Mouse (Mus musculus) kidney, embryonic 15.5 days (tissue): ENCODE data around the gene Acat3. TPM values are rescaled to one million over a fixed set of nuclear protein-coding genes. Genes with fewer than 3 reads are reported as not detected.
"Not testable (repeated sequence)": the region's sequence is repeated elsewhere in the genome, so short reads cannot be mapped to it uniquely, and the experiment has no call there.

ENCODE experiments used
- ATAC-seq: fragments of 200-750 bp; cut with Nextera tagmentation; replicated peaks from 2 replicates; pipeline ENCODE4 v1.8.0; 2017; ENCODE audit warnings: moderate TSS enrichment; ENCODE audit not compliant: low FRiP score
- H3K27ac ChIP-seq: fragments of 300-500 bp; sonication (generic); 2 replicates; pipeline ENCODE4 v1.5.1; 2015; ENCODE audit warnings: mild to moderate bottlenecking, inconsistent platforms
- H3K27me3 ChIP-seq: fragments of 300-500 bp; sonication (generic); 2 replicates; pipeline ENCODE4 v1.6.1; 2015; ENCODE audit warnings: inconsistent platforms
- H3K36me3 ChIP-seq: fragments of 300-500 bp; sonication (generic); 2 replicates; pipeline ENCODE4 v1.6.1; 2015; ENCODE audit warnings: inconsistent platforms
- H3K4me1 ChIP-seq: fragments of 300-500 bp; sonication (generic); 2 replicates; pipeline ENCODE4 v1.6.1; 2015; ENCODE audit warnings: inconsistent platforms
- H3K4me2 ChIP-seq: fragments of 300-500 bp; sonication (generic); 2 replicates; pipeline ENCODE4 v1.6.1; 2015; ENCODE audit warnings: moderate library complexity, mild to moderate bottlenecking, inconsistent platforms
- H3K4me3 ChIP-seq: fragments of 300-500 bp; sonication (generic); replicated peaks from 2 replicates; pipeline ENCODE4 v1.5.1; 2015; ENCODE audit warnings: mild to moderate bottlenecking, inconsistent platforms
- H3K9ac ChIP-seq: fragments of 300-500 bp; sonication (generic); 2 replicates; pipeline ENCODE4 v1.6.1; 2015; ENCODE audit warnings: mild to moderate bottlenecking, inconsistent platforms
- H3K9me3 ChIP-seq: fragments of 300-500 bp; sonication (generic); replicated peaks from 2 replicates; pipeline ENCODE4 v1.6.1; 2016; ENCODE audit warnings: inconsistent platforms
- WGBS: fragments of 180-500 bp; shearing (Covaris S2); methylation state at CpG from one replicate; pipeline ENCODE4 v1.1.7; 2015; ENCODE audit warnings: mixed read lengths; 5-methylcytosine and 5-hydroxymethylcytosine counted together
- polyA plus RNA-seq: library from polyadenylated mRNA; unstranded; fragments of >200 nt; fragmentation: Nextera tagmentation; extraction: Ambion mirVana; gene quantifications from 2 replicates; pipeline ENCODE4 v1.2.1, GENCODE M21; 2015

Gene Acat3
- polyA plus RNA-seq, 1 experiment from 2014 or later = 3.4 TPM

DNA sequence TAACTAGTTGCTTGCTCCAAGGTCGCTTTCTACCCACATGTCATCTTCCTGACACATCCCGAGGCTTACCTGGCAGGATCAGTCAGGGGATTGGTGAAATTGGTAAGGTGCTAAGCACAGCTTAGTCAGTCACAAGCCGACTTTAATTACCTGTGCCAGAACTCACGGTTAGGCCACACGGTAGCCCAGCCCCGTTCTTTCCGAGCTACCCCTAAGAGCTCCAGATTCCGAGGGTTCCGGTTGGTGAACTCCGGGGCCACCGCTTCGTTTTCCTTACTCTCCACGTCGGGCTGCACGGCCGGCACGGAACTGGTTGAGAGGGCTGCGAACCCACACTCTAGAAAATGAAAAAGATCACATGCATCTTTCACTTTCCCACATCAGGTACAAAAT, 24.9 kb downstream of the Acat3 start, which contains the start of gene Tcp1:
TSS of gene Tcp1 (plus strand) at position 214 of the 393 bp plus-strand sequence.
- no peaks in the 10 kb centered on the region for H3K9me3 ChIP-seq
- no peaks in the 10 kb centered on the region for H3K27me3 ChIP-seq
- peaks cover 63% of the 10 kb centered on the region for H3K36me3 ChIP-seq
- peak within 1 kb of the TSS; percentile 98 for H3K9ac ChIP-seq
- 1% methylated on average over 18 of the region's 18 CpGs for WGBS
- ATAC-seq = no peak; the same call in 1 of the 2 replicates
- peak within 1 kb of the TSS; percentile 99 for H3K4me3 ChIP-seq
- peaks cover 14% of the 10 kb centered on the region for H3K4me1 ChIP-seq
- H3K4me2 ChIP-seq = peak within 1 kb of the TSS; percentile 79
- peak within 1 kb of the TSS; percentile 94 for H3K27ac ChIP-seq

DNA sequence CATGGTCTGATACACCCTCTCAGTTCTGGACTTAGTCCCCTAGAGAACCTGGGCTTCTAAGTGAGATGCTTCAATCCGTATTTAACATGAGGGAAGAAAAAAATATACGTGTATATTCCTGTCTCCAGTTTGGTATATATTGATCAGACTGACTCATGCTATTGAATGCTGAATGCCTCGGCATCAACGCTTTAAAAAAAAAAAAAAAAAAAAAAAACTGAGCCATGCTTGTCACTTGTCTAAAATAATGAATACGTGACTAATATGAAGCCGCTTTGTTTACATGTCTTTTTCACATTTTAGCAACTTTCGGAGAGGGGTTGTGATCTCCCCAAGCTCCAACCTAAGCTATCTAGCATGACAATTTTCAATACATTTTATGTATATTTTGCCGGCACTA, 30.0 kb downstream of the Acat3 start:
- H3K4me3 ChIP-seq = no peak overlapping the region
- no peak for ATAC-seq
- H3K27me3 ChIP-seq = no peaks in the 10 kb centered on the region
- peaks cover 58% of the 10 kb centered on the region for H3K36me3 ChIP-seq
- H3K27ac ChIP-seq = no peak overlapping the region
- peaks cover 7% of the 10 kb centered on the region for H3K4me1 ChIP-seq
- no peak overlapping the region for H3K9ac ChIP-seq
- no peaks in the 10 kb centered on the region for H3K9me3 ChIP-seq
- no peak overlapping the region for H3K4me2 ChIP-seq
- 88% methylated on average over 8 of the region's 8 CpGs for WGBS

- H3K27me3 ChIP-seq = no peaks in the 10 kb centered on the region
- H3K9ac ChIP-seq = no peak within 1 kb of the TSS
- no peaks in the 10 kb centered on the region for H3K9me3 ChIP-seq
- peaks cover under 1% of the 10 kb centered on the region; the same call in 1 of the 2 replicates for H3K4me1 ChIP-seq
- H3K4me2 ChIP-seq = no peak within 1 kb of the TSS
- no peak for ATAC-seq
- 83% methylated on average over 35 of the region's 35 CpGs for WGBS
- no peak within 1 kb of the TSS for H3K27ac ChIP-seq
- H3K36me3 ChIP-seq = peaks cover 62% of the 10 kb centered on the region
- no peak within 1 kb of the TSS for H3K4me3 ChIP-seq
Observed at GRCm38 (mm10) chr17:12909361-12910280, 30.8 kb downstream of the Acat3 start, which contains the start of gene Pnldc1. Pnldc1 (minus strand) TSS chr17:12910230.

- WGBS = 88% methylated on average over 9 of the region's 9 CpGs
- Histone ChIP-seq H3K9me3 (no peaks in the 10 kb centered on the region), H3K4me2 (no peak overlapping the region)
Observed at GRCm38 (mm10) chr17:12906436-12906835, 34.0 kb downstream of the Acat3 start.

DNA sequence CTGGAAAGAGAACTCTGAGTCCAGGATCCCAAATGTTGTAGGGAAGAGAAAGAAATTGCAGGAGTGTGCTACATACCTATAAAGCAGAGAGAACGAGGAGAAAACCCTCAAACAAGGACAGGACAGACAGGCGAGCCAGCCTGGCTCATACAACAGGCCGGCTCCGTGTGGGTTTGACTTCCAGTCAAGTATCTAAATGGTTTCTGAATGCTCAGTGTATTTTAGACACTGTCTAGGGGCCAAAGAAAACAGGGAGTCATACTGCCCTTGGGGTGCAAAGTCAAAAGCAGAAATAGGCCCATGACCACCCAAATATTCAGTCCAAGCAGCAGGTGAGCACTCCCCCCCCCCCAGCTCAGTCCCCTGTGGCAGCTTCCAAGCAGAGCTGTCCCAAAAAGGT, 34.6 kb downstream of the Acat3 start:
- H3K9ac ChIP-seq = no peak overlapping the region
- H3K27ac ChIP-seq = no peak overlapping the region
- H3K4me3 ChIP-seq = no peak overlapping the region
- no peak overlapping the region for H3K4me2 ChIP-seq
- H3K27me3 ChIP-seq = no peaks in the 10 kb centered on the region
- whole genome bisulfite sequencing = 88% methylated on average over 4 of the region's 4 CpGs
- no peak for ATAC-seq
- no peaks in the 10 kb centered on the region for H3K4me1 ChIP-seq
- H3K9me3 ChIP-seq = no peaks in the 10 kb centered on the region
- peaks cover 45% of the 10 kb centered on the region for H3K36me3 ChIP-seq

More at GRCm38 (mm10) chr17:12906436-12906835, 34.0 kb downstream of the Acat3 start:
- Histone ChIP-seq H3K27me3 (no peaks in the 10 kb centered on the region), H3K36me3 (peaks cover 50% of the 10 kb centered on the region), H3K9ac (no peak overlapping the region), H3K27ac (no peak overlapping the region), H3K4me3 (no peak overlapping the region), H3K4me1 (no peaks in the 10 kb centered on the region)
- no peak for ATAC-seq

DNA sequence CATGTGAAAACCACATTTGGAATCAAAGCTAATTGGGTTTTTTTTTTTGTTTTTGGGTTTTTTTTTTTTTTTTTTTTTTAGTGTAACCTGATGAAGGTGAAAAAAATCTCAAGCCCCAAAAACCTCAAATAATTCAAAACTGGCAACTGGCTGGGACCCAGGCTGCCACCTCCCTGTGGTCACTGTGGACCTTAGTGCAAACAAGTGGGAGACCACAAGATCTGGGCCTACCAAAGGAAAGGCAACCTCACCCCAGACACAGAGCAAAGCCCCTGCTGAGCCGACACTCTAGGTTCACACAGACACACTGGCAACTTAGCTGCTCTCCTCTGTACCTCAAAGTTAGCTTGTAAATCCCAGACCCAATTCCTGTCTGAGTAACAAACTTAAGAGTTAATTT, 36.1 kb downstream of the Acat3 start:
- Histone ChIP-seq H3K4me2 (no peak overlapping the region), H3K27me3 (no peaks in the 10 kb centered on the region), H3K9me3 (no peaks in the 10 kb centered on the region), H3K9ac (no peak overlapping the region), H3K27ac (no peak overlapping the region), H3K36me3 (peaks cover 32% of the 10 kb centered on the region), H3K4me3 (no peak overlapping the region), H3K4me1 (no peaks in the 10 kb centered on the region)
- no peak for ATAC-seq
- 67% methylated on average over 1 of the region's 1 CpGs for WGBS

GRCm38 (mm10) chr17:12903372-12904333, 36.7 kb downstream of the Acat3 start:
- H3K4me1 ChIP-seq = no peaks in the 10 kb centered on the region
- peaks cover 32% of the 10 kb centered on the region for H3K36me3 ChIP-seq
- H3K27me3 ChIP-seq = no peaks in the 10 kb centered on the region
- H3K27ac ChIP-seq = peak overlapping the region; percentile 48
- H3K4me2 ChIP-seq = no peak overlapping the region
- no peak for ATAC-seq
- no peak overlapping the region for H3K9ac ChIP-seq
- WGBS = 40% methylated on average over 11 of the region's 12 CpGs
- H3K4me3 ChIP-seq = no peak overlapping the region
- H3K9me3 ChIP-seq = no peaks in the 10 kb centered on the region

DNA sequence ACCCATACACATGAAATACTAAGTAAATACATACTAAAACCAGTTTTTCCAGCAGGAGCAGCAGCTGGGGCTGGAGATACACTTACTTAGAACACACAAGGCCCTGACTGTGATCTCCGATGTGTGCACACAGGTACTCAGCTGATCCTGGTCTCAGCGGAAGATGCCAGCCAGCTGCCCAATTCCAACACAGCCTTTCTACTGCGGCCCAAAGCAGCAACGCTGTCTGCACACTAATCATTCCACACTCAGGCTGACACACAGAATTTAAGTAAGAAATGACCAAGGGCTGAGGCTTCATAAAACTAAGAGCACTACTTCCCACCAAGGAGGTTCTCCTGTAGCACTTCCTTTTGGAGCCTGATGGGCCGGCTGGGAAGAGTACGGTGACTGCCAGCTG, 38.1 kb downstream of the Acat3 start:
- Histone ChIP-seq H3K4me3 (no peak overlapping the region), H3K36me3 (peaks cover 32% of the 10 kb centered on the region), H3K9me3 (no peaks in the 10 kb centered on the region), H3K4me2 (no peak overlapping the region), H3K27me3 (no peaks in the 10 kb centered on the region), H3K9ac (no peak overlapping the region), H3K27ac (no peak overlapping the region), H3K4me1 (no peaks in the 10 kb centered on the region)
- ATAC-seq = no peak
- WGBS = 92% methylated on average over 6 of the region's 6 CpGs

DNA sequence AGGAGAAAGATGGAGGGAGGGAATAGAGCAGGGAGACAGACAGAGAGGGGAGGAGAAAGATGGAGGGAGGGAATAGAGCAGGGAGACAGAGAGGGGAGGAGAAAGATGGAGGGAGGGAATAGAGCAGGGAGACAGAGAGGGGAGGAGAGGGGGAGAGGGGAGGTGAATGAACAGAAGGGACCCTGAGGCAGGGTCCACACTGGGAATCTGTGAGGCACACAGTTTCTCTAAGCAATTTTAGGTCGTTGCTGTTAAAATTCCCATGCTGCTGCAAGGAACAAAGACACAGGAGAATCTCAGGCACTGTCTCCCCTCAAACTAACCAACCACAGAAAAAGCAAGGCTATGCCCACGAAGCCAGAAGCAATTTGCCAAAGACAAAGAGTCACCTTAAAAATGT, 41.8 kb downstream of the Acat3 start:
- not testable (repeated sequence) for H3K4me1 ChIP-seq, ATAC-seq, H3K27me3 ChIP-seq, H3K9me3 ChIP-seq, H3K4me2 ChIP-seq, H3K4me3 ChIP-seq, H3K9ac ChIP-seq
- Histone ChIP-seq H3K36me3 (peaks cover 19% of the 10 kb centered on the region), H3K27ac (peak overlapping the region; percentile 56)
- WGBS = 28% methylated on average over 2 of the region's 2 CpGs

DNA sequence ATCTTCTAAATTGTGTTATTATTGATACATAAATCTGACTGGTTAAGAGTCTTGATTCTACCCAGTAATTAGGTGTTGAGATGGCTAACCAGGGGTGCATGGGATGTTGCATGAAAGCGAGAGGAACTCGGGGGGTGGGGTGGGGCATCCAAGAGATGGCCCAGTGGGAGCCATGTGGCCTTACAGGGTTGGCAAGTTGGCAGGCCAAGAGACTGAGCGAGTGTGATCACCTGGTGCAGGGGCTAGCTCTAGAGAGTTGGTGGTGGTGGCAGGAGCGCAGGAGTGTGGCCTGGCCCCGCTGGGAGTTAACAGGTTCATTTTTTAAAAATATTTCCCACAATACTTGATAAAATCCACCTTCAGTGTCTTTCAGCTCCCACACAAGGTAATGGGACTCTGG, 42.7 kb downstream of the Acat3 start:
- H3K9ac ChIP-seq = no peak overlapping the region
- no peaks in the 10 kb centered on the region for H3K4me1 ChIP-seq
- no peak overlapping the region for H3K27ac ChIP-seq
- H3K36me3 ChIP-seq = peaks cover 14% of the 10 kb centered on the region
- peak; percentile 52 for ATAC-seq
- 85% methylated on average over 5 of the region's 5 CpGs for WGBS
- no peaks in the 10 kb centered on the region for H3K9me3 ChIP-seq
- H3K27me3 ChIP-seq = no peaks in the 10 kb centered on the region
- no peak overlapping the region for H3K4me3 ChIP-seq
- H3K4me2 ChIP-seq = no peak overlapping the region

DNA sequence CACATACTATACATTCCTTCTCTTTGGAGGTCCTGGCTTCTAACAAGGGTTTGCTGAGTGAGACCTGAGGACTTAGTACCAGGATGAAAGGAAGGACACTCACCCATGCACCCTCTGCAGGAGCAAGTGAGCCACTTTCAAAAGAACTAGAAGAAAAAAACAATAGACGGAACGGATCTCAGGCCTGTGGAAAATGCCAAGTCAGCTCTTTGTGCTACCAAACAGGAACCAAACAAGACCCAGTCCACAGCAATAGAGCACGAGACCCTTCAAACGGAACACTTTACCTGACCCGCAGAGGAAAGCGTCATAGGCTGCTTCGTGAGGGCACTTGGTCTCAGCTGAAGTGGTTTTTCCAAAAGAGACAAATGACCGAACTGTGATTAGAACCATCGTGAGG, 48.4 kb downstream of the Acat3 start:
- H3K9ac ChIP-seq = no peak overlapping the region
- no peak overlapping the region for H3K4me3 ChIP-seq
- no peak overlapping the region for H3K4me2 ChIP-seq
- H3K4me1 ChIP-seq = peaks cover 6% of the 10 kb centered on the region; the same call in 1 of the 2 replicates
- peaks cover 5% of the 10 kb centered on the region for H3K36me3 ChIP-seq
- ATAC-seq = no peak
- no peaks in the 10 kb centered on the region for H3K27me3 ChIP-seq
- no peak overlapping the region for H3K27ac ChIP-seq
- H3K9me3 ChIP-seq = no peaks in the 10 kb centered on the region
- WGBS = 90% methylated on average over 9 of the region's 9 CpGs

DNA sequence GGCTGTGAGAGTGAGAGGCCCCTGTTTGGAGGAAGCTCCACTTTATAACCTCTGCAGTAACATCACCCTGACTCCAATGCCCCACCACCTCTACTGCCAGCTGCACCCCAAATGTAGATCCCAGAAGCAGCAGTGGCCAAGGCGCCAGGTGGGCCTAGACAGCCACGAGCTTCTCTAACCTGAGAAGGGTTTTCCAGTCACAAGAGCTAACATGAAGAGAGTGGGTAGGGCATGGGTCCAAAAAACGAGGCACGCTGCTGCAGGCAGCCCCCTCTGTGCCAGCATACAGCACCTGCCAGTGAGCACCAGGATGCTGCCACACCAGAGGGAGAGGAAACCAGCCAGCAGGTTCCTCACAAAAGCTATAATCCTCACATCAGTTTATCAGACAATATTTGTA, 49.3 kb downstream of the Acat3 start:
- Histone ChIP-seq H3K36me3 (peaks cover 5% of the 10 kb centered on the region), H3K27me3 (no peaks in the 10 kb centered on the region), H3K4me1 (peaks cover 10% of the 10 kb centered on the region; the same call in 1 of the 2 replicates), H3K4me3 (no peak overlapping the region), H3K27ac (no peak overlapping the region), H3K9me3 (no peaks in the 10 kb centered on the region), H3K4me2 (no peak overlapping the region), H3K9ac (no peak overlapping the region)
- no peak for ATAC-seq
- 92% methylated on average over 4 of the region's 4 CpGs for WGBS
